Mouse (Mus musculus): ENCODE measurements around the gene Ctsa.

Ctsa gene

DNA sequence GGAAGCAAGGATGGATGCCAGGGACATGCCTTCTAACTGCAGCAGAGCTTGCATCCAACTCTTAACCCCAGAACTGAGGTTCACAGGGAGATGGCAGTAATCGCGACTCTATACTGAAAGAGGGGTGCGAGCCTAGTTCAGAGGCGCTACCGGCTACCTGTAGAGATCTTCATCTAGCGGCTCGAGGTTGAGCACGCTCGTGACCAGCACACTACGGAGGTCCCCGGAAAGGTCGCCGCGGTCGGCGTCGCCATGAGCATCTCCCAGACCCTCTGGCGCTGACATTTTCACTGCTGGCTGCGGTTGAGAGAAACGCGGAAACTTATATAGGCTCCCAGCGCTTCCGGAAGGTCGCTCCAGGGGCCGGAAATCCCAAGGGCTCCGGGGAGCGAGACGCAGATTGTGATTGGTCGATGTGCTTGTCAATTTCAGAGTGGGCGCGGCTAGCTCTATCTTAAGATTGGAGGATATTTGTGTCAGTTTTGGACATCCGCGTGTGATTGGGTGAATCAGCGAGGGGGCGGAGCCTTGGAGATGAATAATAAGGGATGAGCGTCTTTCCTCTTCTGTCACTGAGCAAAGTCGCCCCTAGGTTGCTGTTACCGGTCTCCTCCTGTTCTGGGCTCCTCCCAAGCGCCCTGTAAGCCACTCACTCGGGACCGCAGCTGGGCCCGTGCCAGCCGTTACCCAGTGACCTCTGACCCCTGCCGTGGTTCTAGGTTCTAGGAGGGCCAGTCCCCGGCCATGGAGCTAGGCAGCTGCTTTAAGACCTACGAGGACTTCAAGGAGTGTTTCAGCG, 27.9 kb upstream of the Ctsa start, which contains the start of the genes Acot8 and Zswim3:
Gene Acot8, minus strand, starts transcription at position 350 of the 799 bp plus-strand sequence.
Gene Zswim3, plus strand, starts transcription at position 566 of the 799 bp plus-strand sequence.
- peak; percentile 98 for DNase-seq (ENCODE audit: low spot score)

GRCm38 (mm10) chr2:164805332-164805718, 27.3 kb upstream of the Ctsa start:
- DNase-seq (ENCODE audit: low spot score) = peak; percentile 62

DNA sequence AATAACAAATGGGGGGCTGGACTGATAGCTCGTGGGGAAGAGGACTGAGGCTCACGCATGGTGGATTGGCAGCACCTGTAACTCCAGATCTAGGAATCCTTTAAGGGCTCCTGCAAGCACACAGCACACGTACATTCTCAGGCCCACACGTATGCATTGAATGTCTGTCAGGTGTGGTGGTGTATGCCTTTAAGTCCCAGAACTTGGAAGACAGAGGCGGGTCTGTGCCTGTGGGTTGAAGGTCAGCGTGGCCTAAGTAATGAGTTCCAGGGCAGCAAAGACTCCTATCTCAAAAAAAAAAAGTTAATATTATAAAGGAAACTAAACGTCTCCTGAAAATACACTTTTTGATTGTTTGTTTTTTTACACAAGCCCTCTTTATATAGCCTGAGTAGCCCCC, 26.1 kb upstream of the Ctsa start:
- DNase-seq (ENCODE audit: low spot score) = no peak

GRCm38 (mm10) chr2:164813557-164813956, 19.1 kb upstream of the Ctsa start:
- no peak for DNase-seq (ENCODE audit: low spot score)

DNA sequence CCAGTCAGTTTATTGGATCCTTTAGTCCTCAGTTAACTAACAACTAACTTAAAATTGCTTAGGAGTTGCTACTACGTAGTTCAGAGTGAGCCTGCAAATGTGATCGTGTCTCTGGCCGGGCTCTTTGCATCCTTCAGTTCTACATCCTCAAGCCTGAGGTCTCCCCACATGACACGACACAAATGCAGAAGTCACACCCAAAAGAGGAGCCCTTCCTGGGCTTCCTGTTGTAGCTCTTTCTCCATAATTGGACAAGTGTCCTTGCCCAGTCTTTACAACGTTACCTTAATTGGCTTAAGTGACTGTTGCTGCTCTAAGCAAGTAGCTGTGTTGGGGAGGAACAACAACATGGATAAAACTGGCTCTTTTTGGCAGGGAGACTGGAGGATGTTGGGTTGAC, 17.3 kb upstream of the Ctsa start:
- DNase-seq (ENCODE audit: low spot score) = no peak

- DNase-seq (ENCODE audit: low spot score) = no peak
These were observed 16.9 kb upstream of the Ctsa start for GRCm38 (mm10) chr2:164815821-164816220.

DNA sequence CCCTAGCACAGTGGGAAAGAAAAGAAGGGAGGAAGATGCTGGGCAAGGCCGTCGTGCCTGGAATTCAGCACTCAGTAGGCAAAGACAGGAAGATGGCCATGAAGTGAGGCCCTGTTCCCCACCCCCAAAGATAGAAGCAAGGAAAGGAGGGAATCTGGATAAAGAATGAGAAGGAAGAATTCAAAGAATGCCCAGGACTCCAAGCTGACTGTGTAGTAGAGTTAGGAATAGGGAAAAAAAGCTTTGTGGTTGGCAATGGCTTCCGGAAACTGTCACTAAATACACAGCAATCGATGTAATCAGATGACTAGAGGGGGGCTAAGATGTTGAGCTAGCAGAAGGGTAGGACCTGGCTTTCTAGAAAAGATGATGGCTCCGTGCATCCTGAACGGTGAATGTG, 15.5 kb upstream of the Ctsa start:
- DNase-seq (ENCODE audit: low spot score) = no peak

DNA sequence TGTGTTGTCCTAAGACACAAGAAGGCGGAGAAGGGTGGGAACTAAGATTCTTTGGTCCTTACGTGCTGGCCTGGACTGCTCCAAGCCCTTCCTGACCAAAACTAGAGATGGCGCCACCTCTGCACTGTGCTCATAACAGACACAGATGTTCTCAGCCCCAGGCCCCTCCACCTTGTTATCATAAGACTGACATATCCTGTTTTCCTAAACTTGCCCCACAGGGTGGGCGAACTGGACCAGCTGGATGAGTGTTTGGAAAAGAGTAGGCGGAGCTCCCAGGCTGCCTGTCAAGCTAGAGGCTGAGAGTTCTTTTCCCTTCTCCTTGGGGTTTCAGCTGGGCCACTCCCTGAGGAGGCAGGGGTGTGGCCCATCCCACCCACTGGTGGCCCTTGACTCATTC, 15.0 kb upstream of the Ctsa start:
- DNase-seq (ENCODE audit: low spot score) = no peak

DNA sequence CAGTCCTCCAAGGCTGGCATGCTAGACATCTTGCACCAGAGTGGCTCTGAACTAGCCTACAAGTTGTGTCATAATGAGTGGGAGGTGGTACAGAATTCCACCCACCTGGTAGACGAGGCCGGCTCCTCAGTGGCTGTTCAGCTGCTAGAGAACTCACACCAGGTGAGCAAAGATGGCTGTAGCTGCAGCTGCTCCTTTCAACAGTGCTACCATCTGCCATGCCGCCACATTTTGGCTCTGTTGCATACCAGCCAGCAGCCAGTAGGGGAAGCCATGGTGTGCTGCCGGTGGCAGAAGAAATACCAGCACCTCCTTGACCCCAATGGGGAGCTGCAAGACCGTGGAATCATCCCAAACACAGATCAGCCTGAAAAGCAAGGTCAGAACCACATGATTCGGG, 11.6 kb upstream of the Ctsa start:
- DNase-seq (ENCODE audit: low spot score) = no peak

DNA sequence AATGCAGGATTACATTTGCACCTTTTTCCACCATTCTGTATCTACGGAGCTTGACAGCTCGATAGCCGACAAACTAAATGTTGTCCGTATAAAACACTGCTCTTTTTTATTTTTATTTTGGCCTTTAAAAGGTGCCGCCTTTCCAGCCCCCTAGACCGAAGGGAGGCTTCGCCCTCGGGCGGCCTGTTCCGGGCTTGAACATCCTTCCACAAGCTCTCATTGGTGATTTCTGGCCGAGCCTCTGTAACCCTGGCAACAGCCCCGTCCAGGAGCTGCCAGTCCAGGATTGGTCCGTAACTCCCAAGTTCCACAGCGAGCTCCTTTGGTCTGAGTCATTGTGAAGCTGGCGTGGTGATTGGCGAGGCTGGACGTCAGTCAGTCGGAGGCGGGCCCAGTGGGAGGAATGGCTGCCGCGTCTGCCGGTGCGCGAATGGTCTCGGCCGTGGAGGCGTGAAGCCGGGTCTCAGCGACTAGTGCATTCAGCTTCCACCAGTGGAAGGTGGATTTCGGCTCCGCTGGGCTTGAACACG, 10.0 kb upstream of the Ctsa start, which contains the start of gene Zswim1:
Gene Zswim1, plus strand, starts transcription at position 51 of the 530 bp plus-strand sequence.
- DNase-seq (ENCODE audit: low spot score) = peak; percentile 100

DNA sequence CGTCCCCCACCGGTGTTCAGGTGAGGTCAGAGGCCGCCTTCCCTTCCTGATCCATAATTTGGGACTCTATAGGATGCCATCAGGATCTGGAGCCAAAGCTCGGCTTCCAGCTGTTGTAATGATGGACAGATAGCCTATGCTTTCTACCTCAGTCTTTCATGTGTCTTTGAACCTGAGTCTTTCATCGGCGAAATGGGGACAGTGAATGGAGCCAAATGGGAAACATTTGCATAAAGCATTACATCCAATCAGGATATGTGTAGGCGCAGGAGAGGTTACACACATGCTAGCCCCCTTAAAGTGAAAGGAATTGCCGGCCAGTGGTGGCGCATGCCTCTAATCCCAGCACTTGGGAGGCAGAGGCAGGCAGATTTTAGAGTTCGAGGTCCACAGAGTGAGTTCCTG, 9.5 kb upstream of the Ctsa start:
- DNase-seq (ENCODE audit: low spot score) = no peak

GRCm38 (mm10) chr2:164823969-164824368, 8.7 kb upstream of the Ctsa start:
- no peak for DNase-seq (ENCODE audit: low spot score)

GRCm38 (mm10) chr2:164825521-164825920, 7.2 kb upstream of the Ctsa start:
- DNase-seq (ENCODE audit: low spot score) = no peak

GRCm38 (mm10) chr2:164827146-164827850, 5.4 kb upstream of the Ctsa start:
- no peak for DNase-seq (ENCODE audit: low spot score)

GRCm38 (mm10) chr2:164828437-164828836, 4.2 kb upstream of the Ctsa start, which contains the start of gene Spata25:
Spata25 (minus strand) TSS chr2:164828537.
- DNase-seq (ENCODE audit: low spot score) = no peak

DNA sequence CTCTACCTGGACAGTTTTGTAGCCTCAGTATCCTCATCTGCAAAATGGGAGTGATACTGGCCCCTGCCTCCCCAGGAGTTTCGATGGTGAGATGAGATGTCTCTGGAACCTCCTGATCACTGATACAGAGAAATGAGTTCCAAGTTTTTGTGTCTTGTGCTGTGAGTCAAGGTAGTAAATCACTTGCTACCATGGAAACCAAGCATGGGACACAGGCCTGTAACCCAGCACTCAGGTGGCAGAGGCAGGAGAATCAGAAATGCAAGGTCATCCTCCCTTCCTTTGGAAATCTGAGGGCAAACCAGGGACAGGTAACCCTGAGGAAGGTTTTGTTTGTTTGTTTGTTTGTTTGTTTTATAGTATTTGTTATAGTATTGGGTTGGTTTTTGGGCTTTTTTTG, 3.6 kb upstream of the Ctsa start:
- DNase-seq (ENCODE audit: low spot score) = no peak

GRCm38 (mm10) chr2:164831029-164831428, 1.6 kb upstream of the Ctsa start:
- DNase-seq (ENCODE audit: low spot score) = no peak

GRCm38 (mm10) chr2:164832032-164832747, 483 bp upstream of the Ctsa start:
- peak; percentile 49 for DNase-seq (ENCODE audit: low spot score)

DNA sequence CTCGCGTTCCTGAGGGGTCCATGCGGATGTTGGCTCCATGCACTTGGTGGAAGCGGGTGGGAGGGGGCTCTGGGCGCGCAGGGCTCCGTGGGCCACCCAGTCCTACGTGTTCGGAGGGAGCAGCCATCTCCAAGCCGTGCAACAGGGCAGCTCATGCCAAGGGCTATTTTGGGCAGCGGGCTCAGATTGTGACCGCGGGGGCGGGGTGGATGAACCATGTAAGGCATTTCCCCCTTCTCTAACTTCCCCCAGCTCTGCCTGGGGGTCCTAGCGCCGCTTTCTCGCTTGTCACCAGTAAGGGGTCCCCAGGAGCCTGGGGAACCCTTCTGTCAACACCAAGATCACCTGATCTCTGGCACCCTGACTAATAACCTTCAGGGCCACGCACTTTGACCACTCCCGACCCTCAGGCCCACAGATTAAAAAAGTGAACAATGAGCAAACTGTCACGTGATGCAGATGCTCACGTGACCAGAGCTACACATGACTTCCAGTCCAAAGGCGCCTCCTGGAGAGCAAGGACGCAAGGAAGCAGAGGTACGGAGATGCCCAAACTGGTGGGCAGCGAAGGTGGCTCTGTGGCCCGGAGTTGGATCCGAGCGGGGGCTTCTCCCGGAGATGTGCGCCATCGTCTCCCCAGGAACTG, 764 bp downstream of the Ctsa start, which contains the start of gene Neurl2:
Gene Neurl2, minus strand, starts transcription at position 143 of the 646 bp plus-strand sequence.
- DNase-seq (ENCODE audit: low spot score) = peak; percentile 94

DNA sequence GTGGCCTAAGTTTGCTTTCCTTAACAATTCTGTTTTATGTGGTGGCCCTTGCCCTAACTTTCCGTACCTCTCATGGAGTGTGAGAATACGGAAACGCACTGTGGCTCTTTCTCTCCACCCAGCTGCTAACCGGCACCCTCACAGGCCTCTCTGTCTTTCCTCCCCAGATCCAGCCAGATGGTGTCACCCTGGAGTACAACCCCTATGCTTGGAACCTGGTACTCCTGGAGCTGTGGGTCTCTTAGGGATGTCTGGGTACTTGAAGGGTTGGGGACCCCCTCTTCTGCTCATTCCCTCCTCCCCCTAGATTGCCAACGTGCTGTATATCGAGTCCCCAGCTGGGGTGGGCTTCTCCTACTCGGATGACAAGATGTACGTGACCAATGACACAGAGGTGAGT, 1.9 kb downstream of the Ctsa start:
- no peak for DNase-seq (ENCODE audit: low spot score)

DNA sequence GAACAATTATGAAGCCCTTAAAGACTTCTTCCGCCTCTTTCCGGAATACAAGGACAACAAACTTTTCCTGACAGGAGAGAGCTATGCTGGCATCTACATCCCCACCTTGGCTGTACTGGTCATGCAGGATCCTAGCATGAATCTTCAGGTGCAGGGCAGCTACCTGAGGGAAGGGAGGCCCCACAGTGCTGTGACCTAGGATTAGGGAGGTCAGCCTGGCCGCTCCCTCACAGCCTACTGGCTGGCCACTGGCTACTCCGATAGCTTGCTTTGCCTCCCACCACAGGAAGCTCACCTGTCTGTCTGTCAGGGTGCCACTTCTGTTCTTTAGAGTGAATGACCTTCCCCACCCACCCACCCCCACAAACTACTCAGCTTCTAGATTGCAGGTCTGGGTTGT, 2.5 kb downstream of the Ctsa start:
- DNase-seq (ENCODE audit: low spot score) = no peak

GRCm38 (mm10) chr2:164845782-164846181, 13.1 kb downstream of the Ctsa start:
- no peak for DNase-seq (ENCODE audit: low spot score)

Data from testis, postnatal 10 days (tissue).